Mouse (Mus musculus) liver, embryonic 13.5 days (tissue): Measurements from ENCODE around the gene Enpp1. TPM values are rescaled to one million over a fixed set of nuclear protein-coding genes. Genes with fewer than 3 reads are reported as not detected.

ENCODE experiments used
- ATAC-seq: fragments of 200-750 bp; cut with Nextera tagmentation; 2 replicates; pipeline ENCODE4 v1.8.0; 2017; ENCODE audit warnings: low read depth, mild to moderate bottlenecking, moderate number of reproducible peaks, moderate library complexity
- DNase-seq: peaks from one replicate; pipeline ENCODE4 v3.0.0; 2022
- H3K27ac ChIP-seq: fragments of 300-500 bp; sonication (generic); 2 replicates; pipeline ENCODE4 v1.5.1; 2015; ENCODE audit warnings: moderate library complexity, mild to moderate bottlenecking, inconsistent platforms
- H3K27me3 ChIP-seq: fragments of 300-500 bp; sonication (generic); 2 replicates; pipeline ENCODE4 v1.6.1; 2015; ENCODE audit warnings: mild to moderate bottlenecking, inconsistent platforms
- H3K36me3 ChIP-seq: fragments of 300-500 bp; sonication (generic); 2 replicates; pipeline ENCODE4 v1.6.1; 2015; ENCODE audit warnings: mild to moderate bottlenecking, inconsistent platforms
- H3K4me1 ChIP-seq: fragments of 300-500 bp; sonication (generic); replicated peaks from 2 replicates; pipeline ENCODE4 v1.6.1; 2015; ENCODE audit warnings: inconsistent platforms
- H3K4me2 ChIP-seq: fragments of 300-500 bp; sonication (generic); 2 replicates; pipeline ENCODE4 v1.6.1; 2015; ENCODE audit warnings: inconsistent platforms, mild to moderate bottlenecking, moderate library complexity
- H3K4me3 ChIP-seq: fragments of 300-500 bp; sonication (generic); replicated peaks from 2 replicates; pipeline ENCODE4 v1.5.1; 2015; ENCODE audit warnings: mild to moderate bottlenecking, inconsistent platforms
- H3K9ac ChIP-seq: fragments of 300-500 bp; sonication (generic); 2 replicates; pipeline ENCODE4 v1.6.1; 2015; ENCODE audit warnings: mild to moderate bottlenecking, inconsistent platforms
- H3K9me3 ChIP-seq: fragments of 300-500 bp; sonication (generic); replicated peaks from 2 replicates; pipeline ENCODE4 v1.6.1; 2016; ENCODE audit warnings: inconsistent platforms
- WGBS: fragments of 180-500 bp; shearing (Covaris S2); methylation state at CpG from one replicate; pipeline ENCODE4 v1.1.7; 2015; ENCODE audit not compliant: insufficient replicate concordance; 5-methylcytosine and 5-hydroxymethylcytosine counted together
- polyA plus RNA-seq: library from polyadenylated mRNA; unstranded; fragments of >200 nt; fragmentation: Nextera tagmentation; extraction: Ambion mirVana; gene quantifications from 2 replicates; pipeline ENCODE4 v1.2.1, GENCODE M21; 2015

Enpp1 gene
- polyA plus RNA-seq, 1 experiment from 2014 or later: 1.6 TPM

- Histone ChIP-seq H3K9me3 (no peaks in the 10 kb centered on the region), H3K9ac (no peak overlapping the region), H3K27me3 (peaks cover 16% of the 10 kb centered on the region), H3K4me3 (no peak overlapping the region), H3K4me2 (no peak overlapping the region), H3K27ac (no peak overlapping the region), H3K4me1 (0 out of 2 replicates have a peak, but pooled peaks cover 9% of the 10 kb centered on the region), H3K36me3 (no peaks in the 10 kb centered on the region)
- DNase-seq (no peak), ATAC-seq (no peak)
- WGBS: 64% methylated on average over 6 of the region's 6 CpGs
Measured at GRCm38 (mm10) chr10:24707745-24708144, 4.2 kb downstream of the Enpp1 start.

GRCm38 (mm10) chr10:24706431-24707140, 5.4 kb downstream of the Enpp1 start:
- DNase-seq: no peak
- Histone ChIP-seq H3K27me3 (peaks cover 8% of the 10 kb centered on the region), H3K9me3 (no peaks in the 10 kb centered on the region), H3K27ac (no peak overlapping the region), H3K4me2 (no peak overlapping the region), H3K4me1 (0 out of 2 replicates have a peak, but pooled peaks cover 6% of the 10 kb centered on the region), H3K4me3 (no peak overlapping the region), H3K36me3 (no peaks in the 10 kb centered on the region), H3K9ac (no peak overlapping the region)
- no peak for ATAC-seq
- 69% methylated on average over 2 of the region's 2 CpGs for WGBS

GRCm38 (mm10) chr10:24702698-24703097, 9.3 kb downstream of the Enpp1 start:
- no peak for ATAC-seq
- no peaks in the 10 kb centered on the region for H3K4me1 ChIP-seq
- no peak overlapping the region for H3K27ac ChIP-seq
- H3K4me2 ChIP-seq: no peak overlapping the region
- DNase-seq: no peak
- 70% methylated on average over 2 of the region's 2 CpGs for WGBS
- H3K4me3 ChIP-seq: no peak overlapping the region
- no peaks in the 10 kb centered on the region for H3K27me3 ChIP-seq
- no peaks in the 10 kb centered on the region for H3K9me3 ChIP-seq
- no peaks in the 10 kb centered on the region for H3K36me3 ChIP-seq
- H3K9ac ChIP-seq: no peak overlapping the region

- Histone ChIP-seq H3K27me3 (no peaks in the 10 kb centered on the region), H3K9ac (no peak overlapping the region), H3K4me3 (no peak overlapping the region), H3K27ac (no peak overlapping the region), H3K36me3 (no peaks in the 10 kb centered on the region), H3K9me3 (no peaks in the 10 kb centered on the region), H3K4me2 (no peak overlapping the region), H3K4me1 (no peaks in the 10 kb centered on the region)
- 68% methylated on average over 6 of the region's 6 CpGs for WGBS
- no peak for ATAC-seq
- DNase-seq: no peak
Measured at GRCm38 (mm10) chr10:24698131-24698775, 13.7 kb downstream of the Enpp1 start.

GRCm38 (mm10) chr10:24696761-24697160, 15.2 kb downstream of the Enpp1 start:
- H3K27me3 ChIP-seq: no peaks in the 10 kb centered on the region
- H3K4me2 ChIP-seq: no peak overlapping the region
- H3K9ac ChIP-seq: no peak overlapping the region
- no peak for DNase-seq
- 71% methylated on average over 3 of the region's 3 CpGs for WGBS
- no peak overlapping the region for H3K27ac ChIP-seq
- ATAC-seq: no peak
- no peaks in the 10 kb centered on the region for H3K36me3 ChIP-seq
- no peak overlapping the region for H3K4me3 ChIP-seq
- no peaks in the 10 kb centered on the region for H3K9me3 ChIP-seq
- H3K4me1 ChIP-seq: no peaks in the 10 kb centered on the region

GRCm38 (mm10) chr10:24695786-24696185, 16.2 kb downstream of the Enpp1 start:
- ATAC-seq: no peak
- Histone ChIP-seq H3K9ac (no peak overlapping the region), H3K4me1 (no peaks in the 10 kb centered on the region), H3K27ac (no peak overlapping the region), H3K36me3 (no peaks in the 10 kb centered on the region), H3K4me3 (no peak overlapping the region), H3K4me2 (no peak overlapping the region), H3K27me3 (no peaks in the 10 kb centered on the region), H3K9me3 (no peaks in the 10 kb centered on the region)
- 51% methylated on average over 5 of the region's 5 CpGs for WGBS
- no peak for DNase-seq

- no peak overlapping the region for H3K9ac ChIP-seq
- 60% methylated on average over 7 of the region's 7 CpGs for WGBS
- no peaks in the 10 kb centered on the region for H3K36me3 ChIP-seq
- H3K27ac ChIP-seq: no peak overlapping the region
- no peak overlapping the region for H3K4me2 ChIP-seq
- H3K9me3 ChIP-seq: no peaks in the 10 kb centered on the region
- no peaks in the 10 kb centered on the region for H3K27me3 ChIP-seq
- no peak overlapping the region for H3K4me3 ChIP-seq
- no peaks in the 10 kb centered on the region for H3K4me1 ChIP-seq
- DNase-seq (no peak), ATAC-seq (no peak)
Measured at GRCm38 (mm10) chr10:24682518-24683104, 29.3 kb downstream of the Enpp1 start.

GRCm38 (mm10) chr10:24677681-24678080, 34.3 kb downstream of the Enpp1 start:
- H3K4me3 ChIP-seq: no peak overlapping the region
- no peak for DNase-seq
- H3K9ac ChIP-seq: no peak overlapping the region
- H3K36me3 ChIP-seq: no peaks in the 10 kb centered on the region
- H3K9me3 ChIP-seq: no peaks in the 10 kb centered on the region
- ATAC-seq: no peak
- no peaks in the 10 kb centered on the region for H3K27me3 ChIP-seq
- no peaks in the 10 kb centered on the region for H3K4me1 ChIP-seq
- 79% methylated on average over 18 of the region's 18 CpGs for WGBS
- no peak overlapping the region for H3K4me2 ChIP-seq
- H3K27ac ChIP-seq: no peak overlapping the region

GRCm38 (mm10) chr10:24674261-24674660, 37.7 kb downstream of the Enpp1 start:
- DNase-seq: no peak
- no peak overlapping the region for H3K4me3 ChIP-seq
- WGBS: 87% methylated on average over 6 of the region's 6 CpGs
- H3K9me3 ChIP-seq: no peaks in the 10 kb centered on the region
- H3K27me3 ChIP-seq: no peaks in the 10 kb centered on the region
- no peak overlapping the region for H3K4me2 ChIP-seq
- H3K9ac ChIP-seq: no peak overlapping the region
- H3K4me1 ChIP-seq: no peaks in the 10 kb centered on the region
- no peaks in the 10 kb centered on the region for H3K36me3 ChIP-seq
- ATAC-seq: no peak
- H3K27ac ChIP-seq: no peak overlapping the region

- WGBS: 76% methylated on average over 2 of the region's 2 CpGs
- H3K9ac ChIP-seq: no peak overlapping the region
- H3K4me1 ChIP-seq: no peaks in the 10 kb centered on the region
- no peak overlapping the region for H3K27ac ChIP-seq
- DNase-seq: no peak
- no peak overlapping the region for H3K4me2 ChIP-seq
- H3K4me3 ChIP-seq: no peak overlapping the region
- no peaks in the 10 kb centered on the region for H3K27me3 ChIP-seq
- no peaks in the 10 kb centered on the region for H3K9me3 ChIP-seq
- H3K36me3 ChIP-seq: no peaks in the 10 kb centered on the region
- ATAC-seq: no peak
Measured at GRCm38 (mm10) chr10:24672948-24673347, 39.0 kb downstream of the Enpp1 start.

GRCm38 (mm10) chr10:24670548-24670947, 41.4 kb downstream of the Enpp1 start:
- Histone ChIP-seq H3K4me1 (no peaks in the 10 kb centered on the region), H3K9ac (no peak overlapping the region), H3K4me3 (no peak overlapping the region), H3K9me3 (no peaks in the 10 kb centered on the region), H3K27ac (no peak overlapping the region), H3K27me3 (no peaks in the 10 kb centered on the region), H3K4me2 (no peak overlapping the region), H3K36me3 (no peaks in the 10 kb centered on the region)
- no peak for ATAC-seq
- DNase-seq: no peak
- WGBS: 73% methylated on average over 6 of the region's 6 CpGs
